Mouse (Mus musculus): Measurements from ENCODE around the gene Rbbp4.

DNA sequence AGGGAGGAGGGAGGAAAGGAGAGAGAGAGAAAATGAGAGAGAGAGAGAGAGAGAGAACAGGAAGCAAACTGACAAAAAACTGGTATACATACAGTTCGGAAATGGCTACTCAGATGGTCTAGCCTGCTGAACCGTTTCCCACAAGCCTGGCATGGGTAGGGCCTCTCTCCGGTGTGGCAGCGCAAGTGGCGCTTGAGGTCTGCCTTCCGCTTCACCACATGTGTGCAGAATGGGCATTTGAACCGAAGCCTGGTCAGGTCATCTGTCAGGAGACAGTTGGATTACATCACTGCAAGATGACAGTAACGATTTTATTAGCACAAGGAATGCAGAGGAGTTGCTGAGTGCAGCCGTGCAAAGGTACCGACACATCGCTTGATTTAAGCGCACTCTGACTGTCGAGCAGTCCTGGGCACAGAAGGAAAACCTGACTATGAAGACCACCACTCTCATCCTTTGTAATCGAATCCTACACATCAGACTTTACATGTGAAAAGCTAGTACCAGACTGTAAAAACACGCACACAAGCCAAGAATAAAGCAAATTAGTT lies 22.5 kb upstream of the Rbbp4 start:
- TF ChIP-seq CTCF (IDR thresholded peaks at IDR 0.05; ENCODE audit: borderline replicate concordance, control insufficient read depth, extremely low read depth, insufficient read depth, low read length, poor library complexity), result no peak
- no peak for TF ChIP-seq POLR2A (IDR thresholded peaks at IDR 0.05; ENCODE audit: control insufficient read depth, extremely low read depth, insufficient read depth, low read length, poor library complexity)
